Mouse (Mus musculus) heart, postnatal 0 days (tissue): ENCODE results near the gene Tns1.

ENCODE experiments used
- CTCF ChIP-seq: IDR thresholded peaks from 2 replicates; pipeline ENCODE4 v1.5.1; 2016; ENCODE audit warnings: antibody characterized with exemption, control low read depth, low read depth
- EP300 ChIP-seq: IDR thresholded peaks from 2 replicates; pipeline ENCODE4 v1.6.1; 2016; ENCODE audit warnings: antibody characterized with exemption, low read depth

DNA sequence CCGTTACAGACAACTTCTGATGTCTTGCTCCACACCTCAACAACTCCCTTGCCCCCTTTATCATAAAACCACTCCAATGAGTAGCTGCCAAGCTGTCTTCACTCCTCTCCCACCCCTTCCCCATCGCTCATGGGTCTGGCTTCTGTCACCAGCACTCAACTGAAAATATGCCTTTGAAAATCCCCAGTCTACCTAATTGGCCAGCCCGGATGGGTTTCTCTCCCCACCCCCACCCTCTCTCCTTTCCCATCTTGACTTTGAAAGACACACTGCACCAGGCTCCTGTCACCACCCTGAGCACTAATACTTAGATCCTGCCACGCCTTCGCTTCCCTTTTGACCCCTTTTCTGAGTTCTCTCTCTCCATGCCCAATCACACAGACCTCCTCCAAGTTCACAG is 175.5 kb downstream of the Tns1 start:
- no peak for TF ChIP-seq CTCF
- TF ChIP-seq EP300 = peak; percentile 99
